Mouse (Mus musculus) heart, embryonic 12.5 days (tissue): ENCODE measurements at regions not wholly inside any gene's neighbourhood (a gene's known extent, or its start where the extent isn't known, plus 50 kb on each side); places are given as distances from the start of the nearest gene placed in this dataset.

ENCODE experiments used
- ATAC-seq: fragments of 200-750 bp; cut with Nextera tagmentation; 2 replicates; pipeline ENCODE4 v1.8.0; 2017; ENCODE audit warnings: moderate TSS enrichment, moderate library complexity; ENCODE audit not compliant: insufficient number of reproducible peaks, low FRiP score
- H3K27ac ChIP-seq: fragments of 300-500 bp; sonication (generic); 2 replicates; pipeline ENCODE4 v1.5.1; 2016; ENCODE audit warnings: mild to moderate bottlenecking, moderate library complexity; ENCODE audit not compliant: poor library complexity, severe bottlenecking
- H3K27me3 ChIP-seq: fragments of 300-500 bp; sonication (generic); replicated peaks from 2 replicates; pipeline ENCODE4 v1.6.1; 2016; ENCODE audit warnings: mild to moderate bottlenecking, moderate library complexity
- H3K36me3 ChIP-seq: fragments of 300-500 bp; sonication (generic); 2 replicates; pipeline ENCODE4 v1.6.1; 2016; ENCODE audit warnings: mild to moderate bottlenecking, moderate library complexity
- H3K4me1 ChIP-seq: fragments of 300-500 bp; sonication (generic); replicated peaks from 2 replicates; pipeline ENCODE4 v1.6.1; 2016; ENCODE audit warnings: mild to moderate bottlenecking
- H3K4me2 ChIP-seq: fragments of 300-500 bp; sonication (generic); 2 replicates; pipeline ENCODE4 v1.6.1; 2016; ENCODE audit warnings: mild to moderate bottlenecking, moderate library complexity
- H3K4me3 ChIP-seq: fragments of 300-500 bp; sonication (generic); 2 replicates; pipeline ENCODE4 v1.5.1; 2016; ENCODE audit warnings: mild to moderate bottlenecking
- H3K9ac ChIP-seq: fragments of 300-500 bp; sonication (generic); 2 replicates; pipeline ENCODE4 v1.6.1; 2016; ENCODE audit warnings: mild to moderate bottlenecking, moderate library complexity
- H3K9me3 ChIP-seq: fragments of 300-500 bp; sonication (generic); replicated peaks from 2 replicates; pipeline ENCODE4 v1.6.1; 2016; ENCODE audit warnings: mild to moderate bottlenecking, moderate library complexity
- WGBS: fragments of 180-500 bp; shearing (Covaris S2); methylation state at CpG from one replicate; pipeline ENCODE4 v1.1.7; 2016; 5-methylcytosine and 5-hydroxymethylcytosine counted together

GRCm38 (mm10) chr9:14010261-14010949, 182.9 kb downstream of the Fam76b start:
- H3K4me2 ChIP-seq: no peak overlapping the region
- no peaks in the 10 kb centered on the region for H3K36me3 ChIP-seq
- no peak overlapping the region for H3K4me3 ChIP-seq
- peak; percentile 74 for ATAC-seq
- H3K9me3 ChIP-seq: peaks cover 5% of the 10 kb centered on the region; the same call in 1 of the 2 replicates
- no peaks in the 10 kb centered on the region for H3K27me3 ChIP-seq
- peaks cover 23% of the 10 kb centered on the region for H3K4me1 ChIP-seq
- H3K9ac ChIP-seq: no peak overlapping the region
- H3K27ac ChIP-seq: no peak overlapping the region
- WGBS: 51% methylated on average over 5 of the region's 5 CpGs

GRCm38 (mm10) chr9:14024216-14024615, 196.7 kb downstream of the Fam76b start:
- Histone ChIP-seq H3K9ac (no peak overlapping the region), H3K27me3 (no peaks in the 10 kb centered on the region), H3K4me2 (no peak overlapping the region), H3K36me3 (no peaks in the 10 kb centered on the region), H3K4me1 (no peaks in the 10 kb centered on the region), H3K9me3 (no peaks in the 10 kb centered on the region), H3K27ac (no peak overlapping the region), H3K4me3 (no peak overlapping the region)
- no peak for ATAC-seq

- no peak overlapping the region for H3K4me2 ChIP-seq
- no peak for ATAC-seq
- 71% methylated on average over 3 of the region's 3 CpGs for WGBS
Measured at GRCm38 (mm10) chr9:14024701-14025100, 197.2 kb downstream of the Fam76b start.

GRCm38 (mm10) chr9:14028056-14028455, 200.5 kb downstream of the Fam76b start:
- Histone ChIP-seq H3K4me1 (no peaks in the 10 kb centered on the region), H3K27ac (no peak overlapping the region), H3K36me3 (no peaks in the 10 kb centered on the region), H3K4me2 (no peak overlapping the region), H3K9ac (no peak overlapping the region), H3K27me3 (no peaks in the 10 kb centered on the region), H3K4me3 (no peak overlapping the region), H3K9me3 (no peaks in the 10 kb centered on the region)
- no peak for ATAC-seq
- WGBS: 74% methylated on average over 5 of the region's 5 CpGs

More at GRCm38 (mm10) chr9:14024701-14025100, 197.2 kb downstream of the Fam76b start:
- no peak overlapping the region for H3K4me3 ChIP-seq
- no peaks in the 10 kb centered on the region for H3K9me3 ChIP-seq
- no peak overlapping the region for H3K9ac ChIP-seq
- no peaks in the 10 kb centered on the region for H3K4me1 ChIP-seq
- no peak overlapping the region for H3K27ac ChIP-seq
- H3K27me3 ChIP-seq: no peaks in the 10 kb centered on the region
- no peaks in the 10 kb centered on the region for H3K36me3 ChIP-seq

- H3K27me3 ChIP-seq: no peaks in the 10 kb centered on the region
- H3K4me3 ChIP-seq: no peak overlapping the region
- H3K4me1 ChIP-seq: no peaks in the 10 kb centered on the region
- H3K36me3 ChIP-seq: no peaks in the 10 kb centered on the region
- no peak overlapping the region for H3K9ac ChIP-seq
- H3K9me3 ChIP-seq: no peaks in the 10 kb centered on the region
- H3K4me2 ChIP-seq: no peak overlapping the region
- no peak overlapping the region for H3K27ac ChIP-seq
- 65% methylated on average over 6 of the region's 6 CpGs for WGBS
- no peak for ATAC-seq
Measured at GRCm38 (mm10) chr9:14031358-14032047, 204.0 kb downstream of the Fam76b start.

- 83% methylated on average over 1 of the region's 1 CpGs for WGBS
- H3K27ac ChIP-seq: no peak overlapping the region
- no peak overlapping the region for H3K9ac ChIP-seq
- no peaks in the 10 kb centered on the region for H3K9me3 ChIP-seq
- no peaks in the 10 kb centered on the region for H3K27me3 ChIP-seq
- H3K4me2 ChIP-seq: no peak overlapping the region
- ATAC-seq: no peak
- no peak overlapping the region for H3K4me3 ChIP-seq
- H3K4me1 ChIP-seq: no peaks in the 10 kb centered on the region
- H3K36me3 ChIP-seq: no peaks in the 10 kb centered on the region
Measured at GRCm38 (mm10) chr9:14032048-14032362, 204.5 kb downstream of the Fam76b start.

- Histone ChIP-seq H3K36me3 (no peaks in the 10 kb centered on the region), H3K4me1 (no peaks in the 10 kb centered on the region), H3K27ac (no peak overlapping the region), H3K9ac (no peak overlapping the region), H3K4me3 (no peak overlapping the region), H3K4me2 (no peak overlapping the region), H3K9me3 (no peaks in the 10 kb centered on the region), H3K27me3 (no peaks in the 10 kb centered on the region)
- WGBS: 62% methylated on average over 2 of the region's 2 CpGs
- ATAC-seq: no peak
Measured at GRCm38 (mm10) chr9:14035526-14035925, 208.0 kb downstream of the Fam76b start.

- Histone ChIP-seq H3K4me3 (no peak overlapping the region), H3K4me1 (peaks cover 18% of the 10 kb centered on the region), H3K9me3 (no peaks in the 10 kb centered on the region), H3K9ac (no peak overlapping the region), H3K27me3 (no peaks in the 10 kb centered on the region), H3K4me2 (no peak overlapping the region), H3K27ac (peak overlapping the region; percentile 5; the same call in 1 of the 2 replicates), H3K36me3 (no peaks in the 10 kb centered on the region)
- peak; percentile 55; the same call in 1 of the 2 replicates for ATAC-seq
- WGBS: 19% methylated on average over 2 of the region's 2 CpGs
Measured at GRCm38 (mm10) chr9:14041900-14042435, 214.5 kb downstream of the Fam76b start.

- Histone ChIP-seq H3K9me3 (no peaks in the 10 kb centered on the region), H3K27ac (no peak overlapping the region)
Measured at GRCm38 (mm10) chr9:14048224-14048623, 220.7 kb downstream of the Fam76b start.

GRCm38 (mm10) chr9:14053704-14054103, 221.2 kb upstream of the Sesn3 start:
- Histone ChIP-seq H3K9me3 (no peaks in the 10 kb centered on the region), H3K4me1 (peaks cover 14% of the 10 kb centered on the region), H3K4me3 (no peak overlapping the region), H3K27ac (peak overlapping the region; percentile 8; the same call in 1 of the 2 replicates), H3K36me3 (no peaks in the 10 kb centered on the region), H3K9ac (no peak overlapping the region), H3K27me3 (no peaks in the 10 kb centered on the region), H3K4me2 (no peak overlapping the region)
- 14% methylated on average over 2 of the region's 2 CpGs for WGBS
- peak; percentile 71; the same call in 1 of the 2 replicates for ATAC-seq

More at GRCm38 (mm10) chr9:14048224-14048623, 220.7 kb downstream of the Fam76b start:
- ATAC-seq: no peak
- 61% methylated on average over 4 of the region's 4 CpGs for WGBS
- H3K4me2 ChIP-seq: no peak overlapping the region
- H3K36me3 ChIP-seq: no peaks in the 10 kb centered on the region
- no peak overlapping the region for H3K9ac ChIP-seq
- peaks cover 4% of the 10 kb centered on the region; the same call in 1 of the 2 replicates for H3K4me1 ChIP-seq
- H3K4me3 ChIP-seq: no peak overlapping the region
- H3K27me3 ChIP-seq: no peaks in the 10 kb centered on the region

GRCm38 (mm10) chr9:14056410-14057172, 218.3 kb upstream of the Sesn3 start:
- no peak overlapping the region for H3K4me3 ChIP-seq
- no peaks in the 10 kb centered on the region for H3K9me3 ChIP-seq
- no peak for ATAC-seq
- no peaks in the 10 kb centered on the region for H3K36me3 ChIP-seq
- no peak overlapping the region for H3K4me2 ChIP-seq
- no peaks in the 10 kb centered on the region for H3K27me3 ChIP-seq
- WGBS: 76% methylated on average over 10 of the region's 10 CpGs
- H3K27ac ChIP-seq: no peak overlapping the region
- no peak overlapping the region for H3K9ac ChIP-seq
- H3K4me1 ChIP-seq: peaks cover 18% of the 10 kb centered on the region
